Mouse (Mus musculus) thymus, adult 2 months (tissue): ENCODE measurements around the gene Dppa5a. TPM values are rescaled to one million over a fixed set of nuclear protein-coding genes. Genes with fewer than 3 reads are reported as not detected.
"Not testable (repeated sequence)": the region's sequence is repeated elsewhere in the genome, so short reads cannot be mapped to it uniquely, and the experiment has no call there.

Experiments
- DNase-seq: peaks from one replicate; pipeline ENCODE4 v3.0.0; 2021
- H3K27ac ChIP-seq: fragments of 200-500 bp; 2 replicates; pipeline ENCODE4 v1.5.1; 2012; ENCODE audit warnings: low read length, control low read depth; ENCODE audit not compliant: control insufficient read depth, insufficient read depth
- H3K27me3 ChIP-seq: fragments of 200-500 bp; 2 replicates; pipeline ENCODE4 v1.6.1; 2012; ENCODE audit warnings: mild to moderate bottlenecking, low read length, moderate library complexity, mixed read lengths; ENCODE audit not compliant: control insufficient read depth, insufficient read depth
- H3K36me3 ChIP-seq: fragments of 200-500 bp; 2 replicates; pipeline ENCODE4 v1.6.1; 2012; ENCODE audit warnings: mild to moderate bottlenecking, low read length, moderate library complexity; ENCODE audit not compliant: control insufficient read depth, insufficient read depth
- H3K4me1 ChIP-seq: fragments of 200-500 bp; replicated peaks from 2 replicates; pipeline ENCODE4 v1.6.1; 2012; ENCODE audit warnings: low read length; ENCODE audit not compliant: control insufficient read depth, insufficient read depth
- H3K4me3 ChIP-seq: fragments of 200-500 bp; 2 replicates; pipeline ENCODE4 v1.5.1; 2012; ENCODE audit warnings: mild to moderate bottlenecking, low read length, control low read depth, moderate library complexity; ENCODE audit not compliant: control insufficient read depth, insufficient read depth
- CTCF ChIP-seq: fragments of 200-500 bp; IDR thresholded peaks from 2 replicates; pipeline ENCODE4 v1.5.1; 2012; ENCODE audit warnings: mild to moderate bottlenecking, control low read depth, low read length, moderate library complexity, borderline replicate concordance; ENCODE audit not compliant: control insufficient read depth, poor library complexity, insufficient read depth; ENCODE audit errors: extremely low read depth
- POLR2A ChIP-seq: fragments of 200-500 bp; IDR thresholded peaks from 2 replicates; pipeline ENCODE4 v1.6.1; 2012; ENCODE audit warnings: mild to moderate bottlenecking, low read length, control low read depth, moderate library complexity; ENCODE audit not compliant: control insufficient read depth, poor library complexity, insufficient read depth; ENCODE audit errors: extremely low read depth
- WGBS: fragments of 180-500 bp; shearing (Covaris S2); methylation state at CpG from one replicate; pipeline ENCODE4 v1.1.7; 2018; 5-methylcytosine and 5-hydroxymethylcytosine counted together
- polyA plus RNA-seq: library from polyadenylated mRNA; depleted of rRNA; stranded (reverse); fragments of >200 nt; gene quantifications from 2 replicates; pipeline ENCODE4 v1.2.3, GENCODE M21; 2012

Dppa5a gene
- polyA plus RNA-seq, 1 experiment: 0.19 TPM

GRCm38 (mm10) chr9:78355611-78356010, 12.4 kb downstream of the Dppa5a start, which contains the start of gene Gsta2:
Gsta2 (minus strand) TSS chr9:78355788.
- Histone ChIP-seq H3K27me3 (no peaks in the 10 kb centered on the region), H3K4me1 (no peaks in the 10 kb centered on the region), H3K27ac (no peak within 1 kb of the TSS), H3K4me3 (no peak within 1 kb of the TSS), H3K36me3 (no peaks in the 10 kb centered on the region)
- WGBS: 93% methylated on average over 8 of the region's 8 CpGs
- no peak for DNase-seq
- TF ChIP-seq CTCF (no peak), POLR2A (no peak)

GRCm38 (mm10) chr9:78354665-78355578, 13.1 kb downstream of the Dppa5a start:
- Histone ChIP-seq H3K36me3 (no peaks in the 10 kb centered on the region), H3K4me3 (no peak overlapping the region), H3K27ac (no peak overlapping the region), H3K27me3 (no peaks in the 10 kb centered on the region), H3K4me1 (no peaks in the 10 kb centered on the region)
- TF ChIP-seq CTCF: no peak
- TF ChIP-seq POLR2A: no peak
- no peak for DNase-seq
- 90% methylated on average over 11 of the region's 11 CpGs for WGBS

GRCm38 (mm10) chr9:78351504-78352220, 16.3 kb downstream of the Dppa5a start:
- no peaks in the 10 kb centered on the region for H3K4me1 ChIP-seq
- TF ChIP-seq CTCF (no peak), POLR2A (no peak)

GRCm38 (mm10) chr9:78350007-78350406, 18.0 kb downstream of the Dppa5a start:
- H3K27ac ChIP-seq, H3K4me3 ChIP-seq, H3K4me1 ChIP-seq, H3K27me3 ChIP-seq, H3K36me3 ChIP-seq, DNase-seq: not testable (repeated sequence)

More at GRCm38 (mm10) chr9:78351504-78352220, 16.3 kb downstream of the Dppa5a start:
- Histone ChIP-seq H3K27ac (no peak overlapping the region), H3K4me3 (no peak overlapping the region), H3K27me3 (no peaks in the 10 kb centered on the region), H3K36me3 (no peaks in the 10 kb centered on the region)
- DNase-seq: no peak
- WGBS: 86% methylated on average over 6 of the region's 6 CpGs

- H3K36me3 ChIP-seq, H3K27ac ChIP-seq, H3K4me3 ChIP-seq, H3K27me3 ChIP-seq, H3K4me1 ChIP-seq, DNase-seq: not testable (repeated sequence)
- WGBS: 75% methylated on average over 3 of the region's 3 CpGs
Measured at GRCm38 (mm10) chr9:78349141-78349540, 18.8 kb downstream of the Dppa5a start.

- H3K27me3 ChIP-seq, H3K4me3 ChIP-seq, H3K36me3 ChIP-seq, H3K4me1 ChIP-seq, H3K27ac ChIP-seq, DNase-seq: not testable (repeated sequence)
- WGBS: 78% methylated on average over 6 of the region's 6 CpGs
Measured at GRCm38 (mm10) chr9:78348206-78349004, 19.6 kb downstream of the Dppa5a start.
